Mouse (Mus musculus): Measurements from ENCODE around the gene Gm7075. TPM values are rescaled to one million over a fixed set of nuclear protein-coding genes. Genes with fewer than 3 reads are reported as not detected.

Gene Gm7075
- total and polyA plus RNA-seq, 2 experiments = not detected

GRCm38 (mm10) chr10:63439694-63440228 lies 18.2 kb upstream of the Gm7075 start:
- Histone ChIP-seq H3K27me3 (ENCODE audit: control insufficient read depth, insufficient read depth, low read length) (no peaks in the 10 kb centered on the region), H3K4me3 (ENCODE audit: insufficient read depth, low read depth, low read length) (no peak overlapping the region), H3K9ac (ENCODE audit: low read depth, low read length) (no peak overlapping the region), H3K27ac (replicated peaks; ENCODE audit: insufficient read depth, low read depth, low read length) (no peak overlapping the region), H3K79me2 (ENCODE audit: control insufficient read depth, insufficient read depth, low read length) (no peaks in the 10 kb centered on the region), H3K4me1 (ENCODE audit: control insufficient read depth, insufficient read depth, low read length) (no peaks in the 10 kb centered on the region), H3K36me3 (ENCODE audit: control insufficient read depth, insufficient read depth, low read length) (no peaks in the 10 kb centered on the region)
- 62% methylated on average over 7 of the region's 7 CpGs for WGBS
- DNase-seq (ENCODE audit: extremely low read depth, low read depth, low spot score) = no peak
- TF ChIP-seq POLR2A (IDR thresholded peaks at IDR 0.05; ENCODE audit: extremely low read depth, insufficient read depth, low read length) (no peak), CTCF (IDR thresholded peaks at IDR 0.05; ENCODE audit: low read depth, low read length) (no peak)

GRCm38 (mm10) chr10:63438736-63439262 lies 17.2 kb upstream of the Gm7075 start:
- no peak for TF ChIP-seq CTCF (IDR thresholded peaks at IDR 0.05; ENCODE audit: low read depth, low read length)
- no peak for TF ChIP-seq POLR2A (IDR thresholded peaks at IDR 0.05; ENCODE audit: extremely low read depth, insufficient read depth, low read length)
- no peaks in the 10 kb centered on the region for H3K27me3 ChIP-seq (ENCODE audit: control insufficient read depth, insufficient read depth, low read length)
- no peak overlapping the region for H3K9ac ChIP-seq (ENCODE audit: low read depth, low read length)

GRCm38 (mm10) chr10:63432887-63433286 lies 11.3 kb upstream of the Gm7075 start:
- no peaks in the 10 kb centered on the region for H3K36me3 ChIP-seq (ENCODE audit: control insufficient read depth, insufficient read depth, low read length)
- no peak overlapping the region for H3K9ac ChIP-seq (ENCODE audit: low read depth, low read length)
- WGBS = 66% methylated on average over 2 of the region's 2 CpGs
- H3K79me2 ChIP-seq (ENCODE audit: control insufficient read depth, insufficient read depth, low read length) = no peaks in the 10 kb centered on the region
- no peak for DNase-seq (ENCODE audit: extremely low read depth, low read depth, low spot score)
- H3K27ac ChIP-seq (replicated peaks; ENCODE audit: insufficient read depth, low read depth, low read length) = no peak overlapping the region
- H3K4me1 ChIP-seq (ENCODE audit: control insufficient read depth, insufficient read depth, low read length) = peaks cover 3% of the 10 kb centered on the region
- no peaks in the 10 kb centered on the region for H3K27me3 ChIP-seq (ENCODE audit: control insufficient read depth, insufficient read depth, low read length)
- no peak for TF ChIP-seq CTCF (IDR thresholded peaks at IDR 0.05; ENCODE audit: low read depth, low read length)
- no peak for TF ChIP-seq POLR2A (IDR thresholded peaks at IDR 0.05; ENCODE audit: extremely low read depth, insufficient read depth, low read length)
- H3K4me3 ChIP-seq (ENCODE audit: insufficient read depth, low read depth, low read length) = no peak overlapping the region

More at GRCm38 (mm10) chr10:63438736-63439262, 17.2 kb upstream of the Gm7075 start:
- no peaks in the 10 kb centered on the region for H3K36me3 ChIP-seq (ENCODE audit: control insufficient read depth, insufficient read depth, low read length)
- H3K4me3 ChIP-seq (ENCODE audit: insufficient read depth, low read depth, low read length) = no peak overlapping the region
- H3K27ac ChIP-seq (replicated peaks; ENCODE audit: insufficient read depth, low read depth, low read length) = no peak overlapping the region
- no peaks in the 10 kb centered on the region for H3K79me2 ChIP-seq (ENCODE audit: control insufficient read depth, insufficient read depth, low read length)
- DNase-seq (ENCODE audit: extremely low read depth, low read depth, low spot score) = no peak
- H3K4me1 ChIP-seq (ENCODE audit: control insufficient read depth, insufficient read depth, low read length) = no peaks in the 10 kb centered on the region

GRCm38 (mm10) chr10:63432099-63432498 lies 10.5 kb upstream of the Gm7075 start:
- 95% methylated on average over 8 of the region's 8 CpGs for WGBS
- Histone ChIP-seq H3K9ac (ENCODE audit: low read depth, low read length) (no peak overlapping the region), H3K4me3 (ENCODE audit: insufficient read depth, low read depth, low read length) (no peak overlapping the region), H3K79me2 (ENCODE audit: control insufficient read depth, insufficient read depth, low read length) (no peaks in the 10 kb centered on the region), H3K27ac (replicated peaks; ENCODE audit: insufficient read depth, low read depth, low read length) (no peak overlapping the region), H3K4me1 (ENCODE audit: control insufficient read depth, insufficient read depth, low read length) (peaks cover 3% of the 10 kb centered on the region), H3K27me3 (ENCODE audit: control insufficient read depth, insufficient read depth, low read length) (no peaks in the 10 kb centered on the region), H3K36me3 (ENCODE audit: control insufficient read depth, insufficient read depth, low read length) (no peaks in the 10 kb centered on the region)
- TF ChIP-seq CTCF (IDR thresholded peaks at IDR 0.05; ENCODE audit: low read depth, low read length) (no peak), POLR2A (IDR thresholded peaks at IDR 0.05; ENCODE audit: extremely low read depth, insufficient read depth, low read length) (no peak)
- DNase-seq (ENCODE audit: extremely low read depth, low read depth, low spot score) = no peak

DNA sequence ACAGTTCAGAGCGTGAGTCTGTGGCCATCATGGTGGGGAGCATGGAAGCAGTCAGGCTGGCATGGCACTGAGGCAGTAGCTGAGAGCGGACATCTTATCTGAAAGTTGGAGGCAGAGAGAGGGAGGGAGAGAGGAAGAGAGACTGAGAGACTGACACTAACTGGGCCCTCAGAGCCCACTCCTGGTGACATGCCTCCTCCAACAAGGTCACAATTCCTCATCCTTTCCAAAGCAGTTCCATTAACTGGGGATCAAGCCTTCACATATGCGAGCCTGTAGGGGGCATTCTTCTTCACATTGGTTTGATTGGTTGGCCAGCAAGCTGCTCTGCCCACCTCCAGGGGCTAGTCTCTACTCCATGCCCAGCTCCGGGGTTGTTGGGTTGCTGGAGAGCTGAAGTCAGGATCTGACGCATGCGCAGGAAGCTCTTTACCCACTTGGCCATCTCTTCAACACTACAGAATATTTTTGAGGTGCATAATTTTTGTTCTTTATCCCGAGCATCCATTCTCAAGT lies 9.7 kb upstream of the Gm7075 start:
- Histone ChIP-seq H3K27me3 (ENCODE audit: control insufficient read depth, insufficient read depth, low read length) (no peaks in the 10 kb centered on the region), H3K79me2 (ENCODE audit: control insufficient read depth, insufficient read depth, low read length) (no peaks in the 10 kb centered on the region), H3K4me3 (ENCODE audit: insufficient read depth, low read depth, low read length) (no peak overlapping the region), H3K36me3 (ENCODE audit: control insufficient read depth, insufficient read depth, low read length) (no peaks in the 10 kb centered on the region), H3K27ac (replicated peaks; ENCODE audit: insufficient read depth, low read depth, low read length) (no peak overlapping the region), H3K9ac (ENCODE audit: low read depth, low read length) (no peak overlapping the region), H3K4me1 (ENCODE audit: control insufficient read depth, insufficient read depth, low read length) (peaks cover 3% of the 10 kb centered on the region)
- no peak for DNase-seq (ENCODE audit: extremely low read depth, low read depth, low spot score)
- TF ChIP-seq CTCF (IDR thresholded peaks at IDR 0.05; ENCODE audit: low read depth, low read length) (no peak), POLR2A (IDR thresholded peaks at IDR 0.05; ENCODE audit: extremely low read depth, insufficient read depth, low read length) (no peak)
- WGBS = 95% methylated on average over 7 of the region's 7 CpGs

DNA sequence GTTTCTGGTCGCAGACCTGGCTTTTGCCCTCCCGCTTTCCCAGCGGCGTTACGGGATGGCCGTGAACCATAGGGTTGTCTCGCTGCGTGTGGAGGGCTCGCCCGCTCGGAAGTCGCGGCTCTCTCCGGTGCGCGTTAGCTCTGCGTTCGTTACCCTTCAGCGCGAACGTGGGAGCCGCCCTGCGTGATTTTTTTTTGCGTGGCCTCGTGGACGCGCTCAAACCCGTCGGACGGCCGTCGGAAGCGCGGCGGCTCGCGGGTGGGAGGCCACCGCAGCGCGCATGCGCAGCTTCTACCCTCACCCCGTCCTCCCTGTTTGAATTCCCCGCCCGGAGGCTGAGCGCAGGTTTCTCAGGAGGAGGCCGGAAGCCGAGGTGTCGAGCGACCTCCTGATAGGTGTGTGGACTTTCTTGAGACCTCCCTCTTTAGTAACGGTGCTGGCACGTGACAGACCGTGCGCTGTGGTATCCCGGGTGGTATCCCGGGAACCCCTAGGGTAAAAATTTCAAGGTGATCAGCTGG lies 8.3 kb upstream of the Gm7075 start, which contains the start of gene Ctnna3:
TSS of gene Ctnna3 (plus strand) at position 314 of the 521 bp plus-strand sequence.
- peak within 1 kb of the TSS; percentile 70 for H3K9ac ChIP-seq (ENCODE audit: low read depth, low read length)
- no peak for TF ChIP-seq POLR2A (IDR thresholded peaks at IDR 0.05; ENCODE audit: extremely low read depth, insufficient read depth, low read length)
- TF ChIP-seq CTCF (IDR thresholded peaks at IDR 0.05; ENCODE audit: low read depth, low read length) = no peak

More for the DNA sequence above, 8.3 kb upstream of the Gm7075 start, which contains the start of gene Ctnna3:
- Histone ChIP-seq H3K79me2 (ENCODE audit: control insufficient read depth, insufficient read depth, low read length) (no peaks in the 10 kb centered on the region), H3K27ac (replicated peaks; ENCODE audit: insufficient read depth, low read depth, low read length) (0 out of 2 replicates have a peak within 1 kb of the TSS, but pooled peaks have one; percentile 2), H3K4me3 (ENCODE audit: insufficient read depth, low read depth, low read length) (peak within 1 kb of the TSS; percentile 74), H3K27me3 (ENCODE audit: control insufficient read depth, insufficient read depth, low read length) (no peaks in the 10 kb centered on the region), H3K36me3 (ENCODE audit: control insufficient read depth, insufficient read depth, low read length) (no peaks in the 10 kb centered on the region), H3K4me1 (ENCODE audit: control insufficient read depth, insufficient read depth, low read length) (peaks cover 3% of the 10 kb centered on the region)
- DNase-seq (ENCODE audit: extremely low read depth, low read depth, low spot score) = peak; percentile 90
- under 1% methylated on average over 55 of the region's 55 CpGs for WGBS

Measured in liver, adult 2 months (tissue).